Mouse (Mus musculus): ENCODE data around the gene Itsn1.

The Itsn1 gene

DNA sequence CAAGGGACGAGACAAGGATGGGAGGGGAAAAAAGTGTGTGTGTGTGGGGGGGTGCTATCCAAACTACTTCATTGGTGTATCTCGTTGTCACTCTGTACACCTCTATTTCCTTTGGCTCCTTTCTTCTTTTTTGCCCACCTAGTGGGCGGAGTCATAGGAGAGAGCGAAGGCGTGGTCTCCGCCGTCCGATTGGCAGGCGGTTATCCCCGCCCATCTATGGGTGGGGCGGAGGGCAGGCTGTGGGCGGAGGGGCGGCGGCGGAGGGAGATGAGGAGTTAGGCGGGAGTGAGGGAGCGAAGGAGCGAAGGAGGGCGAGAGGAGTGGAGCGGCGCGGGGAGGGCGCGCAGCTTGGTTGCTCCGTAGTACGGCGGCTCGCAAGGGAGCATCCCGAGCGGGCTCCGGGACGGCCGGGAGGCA is at the start of gene Itsn1:
TSS of gene Itsn1 (plus strand) at position 216 of the 417 bp plus-strand sequence.
- DNase-seq (ENCODE audit: low spot score in 2 of 2) = peak; percentile 98 to 99

DNA sequence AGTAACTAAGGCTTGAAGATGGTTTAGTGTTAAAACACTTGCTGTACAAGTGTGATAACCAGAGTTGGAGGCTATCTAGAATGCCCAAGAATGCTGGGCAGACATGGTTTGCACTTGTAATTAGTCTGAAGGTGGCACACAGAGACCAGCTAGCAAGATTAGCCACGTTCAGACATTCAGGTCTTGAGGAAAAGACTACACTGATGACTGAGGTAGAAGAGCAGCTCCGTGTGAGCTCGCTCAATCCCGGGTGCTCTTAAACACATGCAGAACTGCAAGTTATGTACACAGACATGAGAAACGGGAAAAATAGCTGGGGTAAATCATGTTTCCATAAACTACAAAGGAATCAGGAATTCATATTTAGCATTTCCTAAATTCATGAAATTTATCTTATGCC is 48.4 kb upstream of the Itsn1 start:
- no peak for DNase-seq (ENCODE audit: low spot score in 2 of 2)

DNA sequence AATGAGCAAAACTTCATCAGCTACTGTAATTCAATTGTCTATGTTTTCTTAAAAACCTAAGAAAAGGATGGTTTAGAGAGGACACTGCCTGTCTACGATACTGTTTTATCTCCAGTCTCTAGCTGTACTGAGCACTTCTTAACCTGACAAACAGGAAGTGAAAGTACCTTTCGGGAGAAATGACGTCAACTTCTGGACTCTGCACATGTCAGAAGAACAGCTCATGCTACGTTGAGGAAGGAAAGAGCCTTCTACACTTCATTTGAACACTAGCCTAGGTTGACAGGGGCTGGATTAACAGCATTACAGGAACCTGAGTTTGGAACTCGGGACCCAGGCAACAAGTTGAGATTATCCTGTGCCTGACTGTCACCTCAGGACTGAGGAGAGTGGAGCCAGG is 43.6 kb upstream of the Itsn1 start:
- DNase-seq (ENCODE audit: low spot score in 2 of 2) = no peak

DNA sequence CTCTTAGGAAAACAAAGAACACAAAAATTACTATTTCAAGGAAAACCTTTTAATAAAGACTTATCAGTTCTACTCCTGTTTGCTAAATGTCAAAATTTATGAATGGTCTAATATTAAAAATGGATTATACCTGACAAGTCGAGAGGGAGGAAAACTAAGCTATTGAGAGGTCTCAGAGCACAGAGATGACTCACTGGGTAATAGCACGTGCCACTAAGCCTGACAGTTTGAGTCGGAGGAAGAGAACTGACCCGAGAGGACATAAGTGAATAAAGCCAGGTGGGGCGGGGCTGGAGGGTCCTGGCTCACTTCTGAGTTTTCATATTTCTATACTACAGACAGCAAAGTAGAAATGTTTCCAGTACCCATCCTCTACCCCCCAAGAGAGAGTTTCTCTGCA is 42.7 kb upstream of the Itsn1 start:
- DNase-seq (ENCODE audit: low spot score in 2 of 2) = no peak

DNA sequence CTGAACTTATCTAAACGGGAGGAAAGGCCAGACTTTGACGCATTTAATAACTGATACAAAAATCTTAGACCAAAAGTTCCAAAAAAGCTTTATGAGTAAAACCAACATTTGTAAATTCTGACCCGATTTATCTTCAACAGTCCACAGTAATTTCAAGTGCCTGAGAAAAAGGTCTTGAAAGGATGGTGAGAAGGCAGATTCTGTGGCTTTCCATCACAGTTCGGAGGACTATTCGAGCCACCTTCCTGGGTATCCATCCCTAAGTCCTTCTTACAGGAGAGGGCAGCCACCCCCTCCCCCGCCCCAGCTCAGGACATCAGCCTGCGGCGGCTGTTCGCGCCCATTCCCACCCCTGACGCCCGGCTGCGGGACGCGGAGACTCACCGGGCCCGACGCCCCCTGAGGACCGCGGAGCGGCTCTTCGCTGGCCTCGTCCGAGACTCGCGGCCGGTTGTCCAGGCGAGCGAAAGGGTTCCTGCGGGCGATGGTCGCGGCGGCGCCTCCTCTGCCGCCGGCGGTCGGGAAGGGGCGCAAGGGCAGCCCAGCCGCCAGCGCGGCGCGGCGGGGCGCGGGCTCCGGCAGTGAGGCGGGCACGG is 41.0 kb upstream of the Itsn1 start:
- no peak for DNase-seq (ENCODE audit: low spot score in 2 of 2)

DNA sequence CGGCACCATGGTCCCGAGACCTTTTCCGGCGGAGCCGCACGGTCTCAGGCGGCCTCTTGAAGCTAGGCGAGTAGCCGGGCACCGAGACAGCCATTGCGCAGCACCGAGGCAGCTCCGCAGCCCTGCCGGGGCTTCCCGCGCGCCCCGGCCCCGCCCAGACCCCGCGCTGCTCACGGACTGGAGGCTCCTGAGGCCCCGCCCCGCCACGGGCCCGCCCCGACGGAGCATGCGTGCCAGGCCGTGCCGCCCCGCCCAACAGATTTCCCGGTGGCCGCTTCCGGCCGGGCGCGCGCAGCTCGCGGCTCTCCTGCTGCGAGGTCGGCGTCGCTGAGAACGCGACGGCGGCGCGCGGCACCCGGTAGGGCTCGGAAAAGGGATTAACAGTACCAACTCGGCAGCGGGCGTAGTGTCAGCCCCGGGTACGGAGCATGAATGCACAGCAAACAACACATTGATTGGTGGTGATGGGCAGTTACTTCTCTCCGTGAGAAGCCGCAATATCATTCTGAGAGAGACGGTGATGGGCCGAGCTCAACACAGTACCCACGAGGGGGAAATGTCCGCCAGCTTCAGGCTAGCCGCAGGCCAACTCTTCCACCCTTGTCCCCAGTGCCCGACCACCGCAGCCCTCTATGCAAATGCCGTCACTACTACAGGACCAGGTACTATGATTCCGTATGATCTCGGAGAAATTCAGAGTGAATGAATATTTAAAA is 40.3 kb upstream of the Itsn1 start, which contains the start of gene Donson:
TSS of gene Donson (minus strand) at position 152 of the 716 bp plus-strand sequence.
- peak; percentile 91 to 95 for DNase-seq (ENCODE audit: low spot score in 2 of 2)

DNA sequence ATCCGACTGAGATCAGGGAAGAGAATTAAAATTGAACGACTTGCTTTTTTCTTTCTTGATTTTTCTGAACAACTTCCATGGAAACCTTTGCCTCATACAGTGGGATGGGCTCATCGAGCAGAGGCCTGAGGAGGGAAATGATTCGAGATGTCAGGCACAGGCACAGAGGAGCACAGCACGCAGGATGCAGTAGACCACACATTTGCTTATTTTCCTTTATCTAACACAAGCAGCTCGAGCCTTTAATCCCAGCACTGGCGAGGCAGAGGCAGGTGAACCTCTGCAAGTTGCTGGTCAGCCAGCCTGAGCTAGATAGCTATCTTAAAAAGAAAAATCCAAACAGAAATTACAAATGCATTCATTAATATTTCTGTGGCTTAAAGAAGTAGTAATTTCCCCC is 39.3 kb upstream of the Itsn1 start:
- no peak for DNase-seq (ENCODE audit: low spot score in 2 of 2)

DNA sequence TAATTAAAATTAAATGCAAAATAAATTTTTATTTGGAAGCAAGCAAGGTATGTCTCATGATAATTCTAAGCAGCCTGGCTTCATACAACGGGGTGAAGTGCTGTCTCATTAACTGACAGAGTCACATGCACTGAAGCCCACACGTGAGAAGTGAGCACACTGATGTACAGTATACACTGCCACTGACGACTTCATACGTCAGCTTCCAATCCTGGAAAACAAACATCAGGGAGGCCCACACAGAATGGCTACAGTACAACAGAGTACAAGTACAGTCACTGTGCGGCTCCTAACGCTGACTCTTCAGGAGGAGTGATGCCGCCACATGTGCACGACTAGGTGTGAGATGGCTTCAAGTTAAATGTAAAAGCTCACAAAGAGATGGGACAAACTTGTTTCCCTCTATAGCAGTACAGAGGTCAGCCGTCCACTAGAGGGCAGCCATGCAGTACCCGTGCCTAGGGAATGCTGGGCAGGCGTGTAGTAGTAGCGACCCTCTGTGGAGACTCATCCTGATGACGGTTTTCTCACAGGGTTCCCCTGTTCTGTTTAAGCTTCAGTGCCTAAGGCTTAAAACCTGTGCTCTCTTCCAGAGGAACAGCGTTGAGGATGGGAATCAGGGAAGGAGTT is 34.5 kb upstream of the Itsn1 start:
- peak; percentile 59 to 83 for DNase-seq (ENCODE audit: low spot score in 2 of 2)

DNA sequence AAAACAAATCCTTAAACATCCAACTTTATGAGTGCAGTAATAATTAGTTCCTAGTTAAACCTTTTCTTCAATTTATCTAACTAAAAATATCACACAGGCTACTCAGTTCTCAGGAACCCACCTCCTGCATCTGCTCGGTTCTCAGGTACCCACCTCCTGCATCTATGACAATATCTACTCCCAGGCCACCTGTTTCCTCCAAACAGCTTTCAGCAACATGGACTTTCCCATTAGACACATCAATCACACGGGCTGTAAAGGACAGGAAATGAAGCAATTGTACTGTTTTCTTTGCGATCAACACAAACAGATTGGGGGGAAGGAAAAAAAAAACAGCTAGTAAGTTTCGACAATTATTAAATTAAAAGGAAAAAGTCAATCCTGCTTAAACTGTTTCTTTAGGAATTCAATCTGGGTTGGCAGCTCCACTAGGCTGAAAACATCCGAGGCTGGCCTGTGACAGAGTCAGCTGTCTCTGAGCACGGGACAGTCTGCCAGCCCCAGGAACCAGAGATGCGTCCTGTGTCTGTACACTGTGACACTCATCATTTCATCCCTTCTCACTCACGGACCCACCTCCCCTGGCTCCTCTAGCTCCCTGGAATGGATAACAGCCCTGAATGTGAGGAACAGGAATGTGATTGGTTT is 33.8 kb upstream of the Itsn1 start:
- no peak for DNase-seq (ENCODE audit: low spot score in 2 of 2)

DNA sequence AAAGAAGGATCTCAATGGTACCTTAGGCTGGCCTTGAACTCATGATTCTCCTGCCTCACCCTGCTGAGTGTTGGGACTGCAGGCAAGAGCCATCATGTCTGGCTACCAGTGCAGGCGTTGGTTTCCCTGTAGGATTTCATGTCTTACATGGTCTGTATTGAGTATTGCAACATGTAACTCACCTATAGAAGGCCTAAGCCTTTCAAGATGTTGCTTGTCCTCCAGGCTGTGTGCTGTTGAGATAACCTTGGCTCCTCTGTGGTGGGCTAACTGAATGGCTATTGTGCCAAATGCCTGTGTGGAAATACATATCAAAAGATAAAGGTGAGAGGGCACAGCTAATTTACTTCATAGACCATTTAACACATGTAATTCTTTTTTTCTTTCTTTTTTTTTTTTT is 30.1 kb upstream of the Itsn1 start:
- DNase-seq (ENCODE audit: low spot score in 2 of 2) = no peak

DNA sequence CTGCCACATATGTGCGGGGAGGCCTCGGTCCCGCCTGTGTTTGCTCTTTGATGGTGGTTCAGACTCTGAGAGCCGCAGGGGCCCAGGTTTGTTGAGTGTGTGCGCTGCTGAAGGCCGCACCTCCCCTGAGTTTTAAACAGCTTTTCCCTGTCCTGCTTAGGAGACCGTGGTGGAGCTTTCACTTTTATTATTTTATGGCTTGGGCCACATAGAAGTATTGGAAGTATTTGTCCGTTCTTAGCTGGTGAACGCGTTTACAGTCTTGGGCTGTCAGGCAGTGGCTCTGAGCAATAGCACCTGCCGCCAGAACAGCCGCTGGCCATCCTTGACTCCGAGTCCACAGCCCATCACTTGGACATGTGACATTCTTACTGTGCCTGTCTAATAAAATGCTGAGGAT is 27.2 kb upstream of the Itsn1 start:
- DNase-seq (ENCODE audit: low spot score in 2 of 2) = no peak

DNA sequence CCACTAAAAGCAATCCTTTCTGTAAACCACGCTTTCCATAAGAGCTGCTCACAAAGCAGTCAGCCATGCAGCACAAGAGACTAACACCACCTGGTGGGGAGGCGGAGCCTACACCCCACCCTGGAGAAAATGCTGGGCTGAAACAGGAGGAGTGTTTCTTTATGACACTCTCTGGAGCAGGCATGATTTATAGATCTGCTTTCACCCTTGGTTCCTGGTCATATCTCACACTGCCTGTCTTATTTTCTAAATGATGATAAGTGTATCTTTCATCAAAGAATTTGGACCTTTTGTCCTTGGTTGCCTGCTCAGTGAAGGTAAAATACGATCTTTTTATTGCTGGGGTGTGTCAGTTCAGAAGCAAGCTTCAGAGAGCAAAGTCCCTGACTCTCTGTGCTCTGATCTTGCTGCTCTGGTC is 26.3 kb upstream of the Itsn1 start:
- no peak for DNase-seq (ENCODE audit: low spot score in 2 of 2)

DNA sequence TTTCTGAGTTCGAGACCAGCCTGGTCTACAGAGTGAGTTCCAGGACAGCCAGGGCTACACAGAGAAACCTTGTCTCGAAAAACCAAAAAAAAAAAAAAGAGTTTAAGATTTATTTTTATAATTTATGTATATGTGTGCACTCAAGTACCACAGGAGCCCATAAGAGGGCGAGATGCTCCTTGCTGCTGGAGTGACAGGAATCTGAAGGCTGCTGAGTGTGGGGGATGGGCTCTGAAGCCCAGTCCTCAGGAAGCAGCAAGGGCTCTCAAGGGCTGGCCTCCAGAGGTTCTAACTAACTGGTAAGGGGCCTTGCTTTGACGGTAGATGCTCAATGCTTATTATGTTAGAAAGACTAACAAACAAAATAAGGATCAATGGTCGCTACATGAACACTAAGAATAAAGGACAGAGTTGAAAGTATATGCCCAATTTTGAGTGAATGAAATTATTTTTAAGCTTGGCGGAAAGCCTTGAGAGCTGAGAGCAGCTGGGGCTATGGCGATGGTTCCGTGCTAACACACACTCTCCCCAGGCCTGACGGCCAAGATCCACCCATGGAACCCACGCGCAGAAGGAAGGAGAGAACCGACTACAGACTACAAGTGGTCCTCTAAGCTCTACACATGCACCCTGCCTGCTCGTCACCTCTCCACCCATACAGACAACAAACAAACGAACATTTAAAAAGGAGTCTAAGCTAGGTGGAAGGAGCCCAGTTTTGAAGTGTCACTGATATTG is 24.3 kb upstream of the Itsn1 start:
- no peak for DNase-seq (ENCODE audit: low spot score in 2 of 2)

DNA sequence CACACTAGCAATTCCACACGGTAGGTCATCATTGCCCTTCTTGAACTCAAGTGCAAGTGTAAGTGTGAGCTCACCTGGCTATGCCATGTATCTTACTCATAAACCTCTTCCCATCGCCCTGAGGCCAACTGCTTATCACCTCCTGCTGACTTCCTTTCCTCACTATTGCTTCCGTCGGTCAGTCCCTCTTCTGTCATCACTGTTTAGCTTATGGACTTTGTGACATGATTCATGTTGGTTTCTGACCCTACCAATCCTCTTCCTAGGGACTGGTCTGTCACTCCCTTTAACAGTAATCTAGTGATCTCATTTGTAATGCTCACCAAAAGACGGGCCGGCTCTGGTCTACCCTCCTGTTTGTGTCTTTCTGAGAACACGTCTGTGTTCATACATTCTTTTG is 18.8 kb upstream of the Itsn1 start:
- DNase-seq (ENCODE audit: low spot score in 2 of 2) = no peak

DNA sequence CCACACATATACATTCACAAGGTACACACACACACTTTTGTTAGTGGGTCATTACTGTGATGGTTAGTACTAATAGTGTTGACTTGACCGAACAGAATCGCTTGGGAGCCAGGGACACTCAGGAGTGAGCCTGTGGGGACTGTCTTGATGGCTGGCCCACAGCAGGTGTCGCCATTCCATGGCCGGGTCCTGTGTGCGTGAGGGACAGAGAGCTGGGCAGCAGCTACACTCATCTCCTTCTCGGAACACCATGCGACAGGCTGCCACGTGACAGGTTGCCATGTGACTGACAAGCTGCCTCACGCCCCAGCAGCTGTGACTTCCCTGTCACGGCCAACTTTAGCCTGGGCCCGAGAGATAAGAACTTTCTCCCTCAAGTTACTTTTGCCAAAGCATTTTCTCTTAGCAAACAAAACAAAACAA is 12.1 kb upstream of the Itsn1 start:
- DNase-seq (ENCODE audit: low spot score in 2 of 2) = no peak

DNA sequence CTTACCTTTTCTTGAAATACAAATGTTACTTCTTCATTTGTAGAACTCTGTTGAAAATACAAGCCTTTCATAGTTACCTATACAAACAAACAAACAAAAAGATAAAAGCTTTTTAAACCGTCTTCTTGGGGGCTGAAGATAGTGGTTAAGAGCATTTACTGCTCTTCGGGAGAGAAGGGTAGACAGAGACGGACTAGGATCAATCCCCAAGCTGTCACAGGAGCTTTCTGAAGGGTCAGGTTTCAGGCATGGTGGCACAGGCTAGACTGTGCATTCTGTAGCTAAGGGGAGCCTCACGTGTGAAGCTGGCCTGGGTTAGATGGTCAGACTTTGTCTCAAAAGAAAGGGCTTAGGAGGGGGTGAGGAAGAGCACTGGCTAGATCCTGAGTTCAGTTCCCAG is 11.7 kb upstream of the Itsn1 start:
- no peak for DNase-seq (ENCODE audit: low spot score in 2 of 2)

DNA sequence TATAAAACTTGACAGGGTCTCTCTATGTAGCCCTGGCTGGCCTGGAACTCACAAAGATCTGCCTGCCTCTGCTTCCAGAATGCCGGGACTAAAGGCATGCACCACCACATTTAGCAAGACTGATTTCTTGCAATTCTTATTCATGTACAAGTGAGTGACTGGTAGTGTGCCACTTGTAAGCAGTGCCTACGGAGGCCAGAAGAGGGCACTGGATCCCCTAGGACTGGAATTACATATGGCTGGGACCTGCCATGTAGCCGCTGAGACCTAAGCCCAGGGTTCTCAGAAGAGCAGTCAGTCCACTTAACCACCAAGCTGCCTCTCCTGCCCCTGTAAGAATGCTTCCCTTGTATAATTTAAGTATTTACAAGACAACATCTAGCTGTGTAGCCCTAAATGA is 4.8 kb upstream of the Itsn1 start:
- no peak for DNase-seq (ENCODE audit: low spot score in 2 of 2)

DNA sequence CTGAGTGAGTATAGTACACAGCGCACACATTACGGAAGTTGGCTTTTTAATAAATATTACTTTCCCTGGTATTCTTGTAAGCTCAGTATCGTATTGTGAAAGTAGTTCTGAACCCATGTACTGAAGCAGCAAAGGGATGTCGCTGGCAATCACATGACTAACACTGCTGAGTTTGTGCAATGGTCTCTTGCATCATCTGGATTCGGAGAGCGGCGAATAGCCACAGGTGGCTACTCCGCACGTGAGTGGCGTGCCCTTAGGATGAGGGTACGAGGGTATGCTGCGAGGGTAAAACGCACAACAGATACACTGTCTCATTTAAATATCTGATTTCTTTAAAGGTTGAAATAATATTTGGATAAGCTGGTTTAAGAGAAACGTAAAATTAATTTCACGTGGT is 1.6 kb upstream of the Itsn1 start:
- no peak for DNase-seq (ENCODE audit: low spot score in 2 of 2)

DNA sequence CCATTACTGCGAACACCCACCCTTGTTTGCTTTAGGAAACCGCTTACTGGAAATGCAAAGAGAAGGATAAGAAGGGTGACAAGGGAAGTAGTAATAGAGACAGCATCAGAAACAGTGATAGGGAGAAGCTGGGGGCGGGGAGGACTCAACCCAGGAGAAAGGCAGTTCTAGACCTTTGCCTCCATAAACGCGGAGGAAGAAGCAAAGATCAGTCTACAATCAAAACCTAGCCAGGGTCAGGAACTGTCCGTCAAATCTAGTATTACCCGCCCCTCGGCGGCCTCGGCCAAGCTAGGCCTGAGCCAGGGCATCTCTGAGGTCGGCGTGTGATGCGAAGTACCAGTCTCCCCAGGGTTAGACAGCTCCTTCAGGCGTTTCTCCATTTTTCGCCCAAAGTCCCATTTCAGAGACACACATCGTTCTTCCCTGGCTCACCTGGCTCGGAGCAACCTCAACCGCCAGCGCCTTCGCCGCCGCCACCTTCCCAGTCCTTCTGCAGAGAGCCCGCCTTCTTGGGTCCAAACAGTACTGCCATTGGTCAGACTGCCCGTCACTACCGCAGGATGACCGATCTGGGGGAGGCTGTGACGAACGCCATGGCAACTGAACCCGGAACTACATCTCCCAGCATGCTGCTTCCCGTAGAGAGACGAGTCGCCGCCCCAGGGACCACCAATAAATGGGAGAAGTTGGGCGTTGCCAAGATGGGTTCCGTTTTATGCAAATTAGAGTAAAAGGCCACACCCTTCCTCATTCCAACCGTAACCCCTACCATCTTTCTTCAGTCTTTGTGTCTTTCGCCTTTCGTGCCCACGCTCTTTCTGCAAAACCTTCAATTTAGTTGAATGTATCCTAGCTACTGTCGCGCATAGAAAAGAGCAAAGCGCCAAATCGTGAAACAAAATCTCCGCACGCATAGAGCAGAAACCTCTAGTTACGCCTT is 687 bp upstream of the Itsn1 start, which contains the start of gene Cryzl1:
TSS of gene Cryzl1 (minus strand) at position 853 of the 943 bp plus-strand sequence.
- DNase-seq (ENCODE audit: low spot score in 2 of 2) = peak; percentile 97 to 98

DNA sequence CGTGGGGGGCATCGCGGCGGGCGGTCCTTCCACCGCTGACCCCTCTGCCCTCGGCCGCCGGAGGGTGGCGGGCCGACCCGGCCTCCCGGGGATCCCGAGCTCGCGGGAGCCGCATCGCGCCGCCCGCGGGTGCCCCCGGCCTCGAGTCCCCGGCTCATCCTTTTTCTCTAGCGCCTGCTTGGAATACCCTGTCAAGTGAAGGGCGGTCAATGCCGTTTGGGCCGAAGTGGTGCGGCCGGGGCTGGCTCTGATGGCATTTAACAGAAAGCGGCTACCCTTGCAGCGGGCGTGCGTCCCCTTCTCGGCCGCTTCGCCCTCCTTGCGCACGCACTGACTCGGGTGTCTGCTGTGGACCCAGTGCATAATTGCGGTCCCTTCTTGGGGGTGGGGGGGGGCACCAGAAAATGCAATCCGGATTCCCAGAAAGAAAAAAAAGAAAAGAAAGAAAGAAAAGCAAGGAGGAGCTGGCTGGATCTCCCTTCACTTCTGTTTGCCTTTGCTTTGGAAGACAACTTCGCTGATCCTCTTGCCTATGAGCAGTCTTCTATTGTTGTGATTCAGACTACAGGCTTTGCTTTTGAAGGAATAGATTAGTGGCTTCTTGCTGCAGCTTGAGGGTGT is 850 bp downstream of the Itsn1 start:
- DNase-seq (ENCODE audit: low spot score in 2 of 2) = peak in 1 of 2 experiments; percentile 26

Measured in urinary bladder, postnatal 4 days (tissue).